Mouse (Mus musculus): ENCODE measurements around the gene 4933425L06Rik.

GRCm38 (mm10) chr13:105150006-105150405 is 68.1 kb downstream of the 4933425L06Rik start:
- no peak for TF ChIP-seq CTCF (IDR thresholded peaks at IDR 0.05; ENCODE audit: extremely low read depth, insufficient read length, insufficient replicate concordance, low read depth, low read length)
- no peak for TF ChIP-seq POLR2A (IDR thresholded peaks at IDR 0.05; ENCODE audit: low read depth, low read length)

Measured in small intestine, adult 2 months (tissue).